Mouse (Mus musculus) left cerebral cortex, adult 11 months (tissue): ENCODE data around the gene Fhit.

Experiments used
- DNase-seq: peaks from one replicate; pipeline ENCODE4 v3.0.0; 2022; ENCODE audit warnings: low spot score

The Fhit gene

GRCm38 (mm10) chr14:10701707-10702106 is 460.1 kb downstream of the Fhit start:
- DNase-seq, result no peak

- no peak for DNase-seq
Observed at GRCm38 (mm10) chr14:10680041-10680440, 481.8 kb downstream of the Fhit start.

GRCm38 (mm10) chr14:10679638-10680037 is 482.2 kb downstream of the Fhit start:
- DNase-seq, result no peak

GRCm38 (mm10) chr14:10677627-10678026 is 484.2 kb downstream of the Fhit start:
- no peak for DNase-seq

GRCm38 (mm10) chr14:10660247-10660646 is 501.6 kb downstream of the Fhit start:
- no peak for DNase-seq

GRCm38 (mm10) chr14:10659326-10659725 is 502.5 kb downstream of the Fhit start:
- DNase-seq, result no peak

- DNase-seq, result no peak
Observed at GRCm38 (mm10) chr14:10658219-10658618, 503.6 kb downstream of the Fhit start.

- DNase-seq, result no peak
Observed at GRCm38 (mm10) chr14:10657364-10657763, 504.5 kb downstream of the Fhit start.

- no peak for DNase-seq
Observed at GRCm38 (mm10) chr14:10655842-10656241, 506.0 kb downstream of the Fhit start.

- no peak for DNase-seq
Observed at GRCm38 (mm10) chr14:10647832-10648231, 514.0 kb downstream of the Fhit start.

- DNase-seq, result no peak
Observed at GRCm38 (mm10) chr14:10631783-10632182, 530.1 kb downstream of the Fhit start.

GRCm38 (mm10) chr14:10630831-10631360 is 530.9 kb downstream of the Fhit start:
- peak; percentile 9 for DNase-seq

- no peak for DNase-seq
Observed at GRCm38 (mm10) chr14:10593467-10593866, 568.4 kb downstream of the Fhit start.

GRCm38 (mm10) chr14:10568937-10569552 is 592.8 kb downstream of the Fhit start:
- DNase-seq, result no peak

- no peak for DNase-seq
Observed at GRCm38 (mm10) chr14:10567771-10568170, 594.1 kb downstream of the Fhit start.

- no peak for DNase-seq
Observed at GRCm38 (mm10) chr14:10554755-10555154, 607.1 kb downstream of the Fhit start.

- no peak for DNase-seq
Observed at GRCm38 (mm10) chr14:10548632-10549031, 613.2 kb downstream of the Fhit start.

GRCm38 (mm10) chr14:10545916-10546315 is 615.9 kb downstream of the Fhit start:
- no peak for DNase-seq

- no peak for DNase-seq
Observed at GRCm38 (mm10) chr14:10534862-10535261, 627.0 kb downstream of the Fhit start.

- no peak for DNase-seq
Observed at GRCm38 (mm10) chr14:10531748-10532500, 629.9 kb downstream of the Fhit start.

GRCm38 (mm10) chr14:10526800-10527199 is 635.0 kb downstream of the Fhit start:
- no peak for DNase-seq

GRCm38 (mm10) chr14:10525786-10526185 is 636.0 kb downstream of the Fhit start:
- no peak for DNase-seq

- DNase-seq, result no peak
Observed at GRCm38 (mm10) chr14:10514026-10514425, 647.8 kb downstream of the Fhit start.
